Mouse (Mus musculus) 3T3-L1 (cell line): ENCODE measurements around the gene Cxcl9.
"Not testable (repeated sequence)": the region's sequence is repeated elsewhere in the genome, so short reads cannot be mapped to it uniquely, and the experiment has no call there.

Source experiments
- DNase-seq: peaks from one replicate; pipeline ENCODE4 v3.0.0-alpha.2; 2015; ENCODE audit warnings: low read depth, low spot score

The Cxcl9 gene

DNA sequence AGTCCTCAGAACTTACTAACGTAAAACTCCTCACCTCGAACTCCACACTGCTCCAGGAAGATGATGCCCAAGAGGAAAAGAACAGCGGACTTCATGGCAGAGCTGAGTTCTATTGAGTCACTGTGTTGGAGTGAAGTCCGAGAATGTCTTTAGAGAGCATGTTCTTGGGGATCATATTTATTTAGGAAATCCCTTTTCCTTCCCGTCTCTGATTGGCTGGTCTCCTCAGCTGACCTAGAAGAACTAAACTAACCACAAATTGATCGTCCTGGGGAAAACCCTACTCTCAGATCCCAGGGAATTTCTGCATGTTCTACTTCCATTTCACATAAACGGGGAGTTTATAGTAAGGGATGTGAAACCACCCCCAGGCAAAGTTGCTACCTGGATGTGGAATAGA, at the start of gene Cxcl9:
TSS of gene Cxcl9 (minus strand) at position 151 of the 400 bp plus-strand sequence.
- no peak for DNase-seq

DNA sequence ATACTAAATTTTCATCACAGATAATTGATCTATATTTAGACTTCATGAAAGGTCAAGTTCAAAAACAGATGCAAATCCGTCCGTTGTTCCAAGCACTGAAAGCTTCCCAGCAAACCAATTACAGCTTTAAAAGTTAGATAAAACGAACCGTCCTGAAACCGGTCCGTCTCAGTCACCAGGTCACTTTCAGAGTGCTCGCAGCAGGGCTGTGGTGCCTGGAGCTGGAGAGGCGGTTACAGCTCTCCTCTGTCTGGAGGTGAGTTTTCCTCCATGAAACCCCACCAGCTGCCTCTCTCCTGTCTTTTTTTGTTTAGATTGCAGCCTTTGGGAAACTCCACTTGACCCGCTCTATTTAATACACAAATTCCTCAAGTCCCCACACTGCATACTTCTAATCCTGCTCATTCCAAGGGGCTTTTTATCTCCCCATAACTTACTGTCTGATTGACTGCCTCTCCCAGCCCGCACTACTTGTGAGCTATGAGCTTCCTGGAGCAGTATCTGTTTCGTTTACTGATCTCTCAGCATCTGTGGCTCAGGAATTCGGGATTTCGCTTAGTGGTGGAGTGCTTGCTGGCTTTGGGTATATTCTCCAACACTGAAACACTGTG, 49.0 kb upstream of the Cxcl9 start:
- DNase-seq, result no peak

DNA sequence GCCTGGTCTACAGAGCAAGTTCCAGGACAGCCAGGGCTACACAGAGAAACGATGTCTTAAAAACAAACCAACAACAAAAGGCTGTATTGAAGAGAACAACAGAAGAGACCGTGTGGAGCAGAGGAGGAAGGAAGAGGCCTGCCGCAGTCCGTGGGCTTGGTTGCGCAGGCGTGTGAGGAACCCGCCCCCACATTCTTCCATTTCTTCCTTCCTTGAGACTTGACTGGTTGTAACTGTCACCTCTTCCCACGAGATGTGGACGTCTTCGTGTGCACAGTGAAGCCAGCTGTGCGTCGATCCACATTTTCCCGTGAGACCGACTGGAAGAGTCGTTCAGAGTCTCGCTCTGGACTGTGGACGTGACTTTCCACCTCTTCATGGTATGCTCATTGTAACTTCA, 47.5 kb upstream of the Cxcl9 start:
- no peak for DNase-seq

DNA sequence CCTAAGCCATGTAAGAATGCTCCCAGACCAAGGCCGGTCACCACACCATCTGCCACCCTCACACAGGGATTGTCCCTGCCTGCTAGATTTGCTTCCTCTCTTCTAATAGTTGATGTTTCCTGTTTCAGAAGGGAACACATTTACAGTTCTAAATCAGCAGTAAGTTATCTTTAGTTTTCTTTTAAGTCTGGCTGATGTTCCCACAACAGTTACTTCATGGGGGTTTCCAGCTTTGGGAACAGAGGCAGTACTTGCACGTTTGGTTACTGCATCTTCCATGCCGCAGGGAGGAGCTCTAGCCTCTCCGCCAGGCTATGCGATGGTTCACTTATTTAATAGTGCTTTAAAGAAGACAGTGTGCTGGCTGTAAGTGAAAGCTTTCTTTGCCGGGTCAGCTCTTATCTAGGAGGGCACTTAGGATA, 46.9 kb upstream of the Cxcl9 start:
- DNase-seq, result no peak

DNA sequence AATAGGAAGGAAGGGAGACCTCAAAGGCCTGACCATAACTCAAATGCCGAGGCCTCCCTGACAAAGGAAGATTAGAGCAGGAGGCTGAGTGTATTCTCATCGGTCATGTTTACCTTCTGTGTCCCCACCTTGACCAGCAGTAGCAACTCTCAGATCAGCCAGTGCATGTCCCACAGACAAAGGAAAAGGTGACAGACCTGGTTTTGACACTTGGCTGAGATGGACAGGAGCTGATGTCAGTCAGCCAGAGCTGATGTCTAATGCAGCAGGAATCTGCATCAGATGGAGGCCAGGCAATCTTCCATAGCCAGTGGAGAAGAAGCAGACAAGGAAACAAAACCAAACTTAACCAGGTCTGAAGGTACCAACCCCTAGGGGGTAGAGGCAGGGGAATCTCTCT, 44.7 kb upstream of the Cxcl9 start:
- no peak for DNase-seq

DNA sequence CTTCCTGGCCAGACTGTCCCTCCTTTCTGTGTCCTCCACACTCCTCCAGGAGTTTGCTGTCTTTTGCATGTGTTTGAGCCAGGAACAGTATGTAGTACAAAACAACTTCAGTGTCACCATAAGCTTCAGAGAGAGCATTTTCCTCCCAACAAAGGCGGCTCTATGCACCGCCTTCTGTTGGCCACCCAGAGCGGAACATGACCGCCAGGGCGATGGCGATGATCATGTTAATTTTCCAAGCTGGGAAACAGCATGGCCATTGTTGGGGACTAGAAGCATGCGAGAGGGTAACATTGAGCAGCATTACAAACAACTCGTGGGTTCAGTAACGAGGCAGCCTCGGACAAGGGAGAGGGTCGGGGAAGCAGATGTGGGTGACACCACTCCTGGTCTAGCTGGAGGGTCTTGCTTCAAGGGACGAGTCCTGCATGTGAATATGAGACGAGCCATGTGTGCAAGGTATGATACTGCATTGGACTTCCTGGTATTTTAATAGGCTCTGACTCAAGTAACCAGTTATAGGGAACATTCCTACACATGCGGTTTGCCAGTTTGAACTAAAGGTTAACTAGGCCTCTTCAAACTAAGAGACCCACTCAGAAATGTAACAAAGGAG, 43.6 kb upstream of the Cxcl9 start:
- no peak for DNase-seq

DNA sequence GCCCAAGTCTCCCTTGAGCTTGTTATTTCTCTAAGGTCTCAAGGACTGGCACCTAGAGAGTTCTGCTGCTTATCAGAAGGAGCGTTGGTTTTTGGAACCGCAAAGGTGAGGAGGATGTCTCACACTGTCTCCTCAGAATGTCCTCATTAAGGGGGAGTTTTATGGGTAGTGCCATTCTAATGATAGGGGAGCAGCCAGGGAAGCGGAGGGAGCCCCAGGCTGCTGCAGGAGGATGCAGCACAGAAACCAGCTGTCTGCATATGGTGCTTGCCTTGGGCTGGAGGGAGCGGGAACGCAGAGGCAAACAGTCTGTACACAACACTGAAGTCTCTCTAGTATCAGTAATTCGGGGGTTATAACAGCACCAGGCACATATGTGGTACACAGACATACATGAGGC, 43.0 kb upstream of the Cxcl9 start:
- no peak for DNase-seq

DNA sequence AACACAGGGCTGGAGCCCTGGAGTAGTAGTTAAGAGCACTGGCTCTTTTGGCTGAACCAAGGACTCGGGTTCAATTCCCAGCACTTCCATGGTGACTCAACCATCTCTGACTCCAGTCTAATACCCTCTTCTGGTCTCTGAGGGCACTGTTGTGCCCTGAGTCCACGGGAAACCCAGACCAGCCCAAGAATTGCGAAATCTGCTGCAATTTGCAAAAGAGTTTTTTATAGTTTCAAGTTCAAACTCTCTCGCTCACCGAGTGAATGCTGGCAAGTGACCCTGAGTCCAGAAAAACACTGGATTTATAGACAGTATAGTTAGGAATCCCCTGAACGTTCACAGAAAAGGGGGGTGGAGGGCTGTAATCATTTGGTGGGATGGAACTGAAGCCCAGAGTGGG, 42.5 kb upstream of the Cxcl9 start:
- peak; percentile 40 for DNase-seq

DNA sequence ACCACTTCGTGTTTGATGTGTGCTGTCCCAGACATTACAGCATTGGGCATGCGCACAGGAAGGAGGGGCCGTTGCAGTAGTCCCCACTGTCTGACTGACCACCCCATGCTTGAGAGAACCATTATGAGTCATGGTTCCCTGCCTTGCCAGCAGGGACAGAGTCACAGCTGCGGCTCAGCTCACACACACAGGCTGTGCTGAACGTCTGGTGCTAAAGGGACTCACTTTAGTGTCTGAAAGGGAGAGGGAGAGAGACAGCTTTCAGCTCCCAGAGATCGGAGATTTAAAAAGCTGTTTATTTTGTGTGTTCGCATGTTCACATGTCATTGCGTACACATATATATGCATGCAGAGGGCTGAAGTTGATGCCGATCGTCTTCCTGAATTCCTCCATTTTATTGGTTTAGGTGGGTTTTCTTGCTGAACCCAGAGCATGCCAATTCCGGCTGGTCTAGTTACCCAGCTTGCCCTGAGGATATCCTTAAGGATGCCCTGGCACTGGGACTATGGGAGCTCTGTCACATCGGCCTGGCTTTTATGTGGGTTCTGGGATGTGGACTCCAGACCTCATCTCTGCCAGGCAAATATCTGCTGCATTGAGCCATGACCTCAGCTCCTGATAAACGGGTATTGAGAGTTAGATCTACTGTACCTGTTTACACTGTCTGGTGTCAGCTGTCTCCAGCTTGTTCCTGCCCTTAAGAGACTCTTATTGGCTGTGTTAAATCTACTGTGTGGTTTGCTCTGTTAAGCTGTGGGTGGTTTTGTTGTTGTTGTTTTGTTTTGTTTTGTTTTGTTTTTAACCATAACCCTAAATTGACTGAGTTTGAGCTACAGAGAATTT, 41.5 kb upstream of the Cxcl9 start:
- peak; percentile 77 for DNase-seq

DNA sequence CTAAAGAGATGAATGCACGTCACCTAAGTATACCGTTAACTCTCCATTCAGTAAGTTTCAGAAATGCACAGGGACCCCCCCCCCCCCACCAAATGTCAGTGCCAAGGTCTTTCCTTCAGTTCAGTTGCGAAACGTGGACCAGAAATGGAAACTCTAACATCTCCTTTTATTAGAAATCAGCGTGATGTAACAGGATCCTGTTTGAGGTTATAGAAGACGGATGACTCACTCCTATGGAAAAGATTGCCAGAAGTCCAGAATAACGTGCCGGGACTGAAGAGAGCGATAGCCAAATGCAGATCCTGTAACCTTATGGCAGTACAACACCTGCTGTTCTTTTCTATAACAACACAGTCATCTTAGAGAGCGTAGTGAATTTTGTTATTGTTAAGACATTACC, 40.5 kb upstream of the Cxcl9 start:
- DNase-seq, result peak; percentile 93

DNA sequence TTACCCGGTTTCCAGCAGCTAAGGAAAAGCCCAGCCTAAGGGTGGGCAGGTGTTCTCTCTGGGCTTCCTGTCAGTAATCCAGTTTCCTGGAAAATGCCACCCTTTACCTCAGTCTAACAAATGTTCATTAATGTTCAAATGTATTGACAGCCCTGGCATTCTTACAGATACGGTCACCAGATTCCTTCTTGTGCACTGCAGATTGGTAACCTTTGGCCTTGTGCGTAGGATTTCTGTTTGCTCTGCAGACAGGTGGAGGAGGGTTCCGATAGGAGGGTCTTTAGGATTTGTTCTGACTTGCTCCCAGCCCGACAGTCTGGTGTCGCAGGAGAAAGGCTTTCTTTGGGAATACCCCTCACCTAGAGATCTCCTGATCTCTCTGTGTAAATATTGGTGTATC, 38.7 kb upstream of the Cxcl9 start:
- no peak for DNase-seq

DNA sequence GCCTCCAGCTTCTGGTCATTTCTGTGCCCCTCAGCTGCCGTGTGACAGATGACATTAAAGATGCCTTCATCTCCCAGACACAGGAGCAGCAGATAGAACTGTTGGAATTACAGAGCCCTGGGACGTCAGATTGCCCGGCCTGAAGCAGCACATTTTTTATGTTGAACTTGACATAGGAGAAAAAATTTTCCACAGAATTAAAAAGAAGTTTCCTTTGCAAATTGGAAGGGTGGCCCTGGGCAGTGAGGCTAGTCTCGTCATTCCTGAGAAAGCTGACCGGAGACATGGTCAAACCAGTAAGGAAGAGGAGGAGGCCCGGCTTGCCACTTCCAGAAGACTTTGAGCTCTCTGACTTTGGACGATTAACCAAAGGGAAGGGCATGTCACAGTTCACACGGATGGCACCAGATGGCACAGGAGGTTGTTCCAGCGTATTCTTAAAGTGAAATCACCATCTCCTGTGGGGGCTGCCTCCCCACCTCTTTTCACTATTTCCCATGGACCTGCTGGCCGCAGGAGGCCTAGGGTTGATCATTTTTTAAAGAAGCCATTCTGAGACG, 37.3 kb upstream of the Cxcl9 start:
- DNase-seq, result no peak

DNA sequence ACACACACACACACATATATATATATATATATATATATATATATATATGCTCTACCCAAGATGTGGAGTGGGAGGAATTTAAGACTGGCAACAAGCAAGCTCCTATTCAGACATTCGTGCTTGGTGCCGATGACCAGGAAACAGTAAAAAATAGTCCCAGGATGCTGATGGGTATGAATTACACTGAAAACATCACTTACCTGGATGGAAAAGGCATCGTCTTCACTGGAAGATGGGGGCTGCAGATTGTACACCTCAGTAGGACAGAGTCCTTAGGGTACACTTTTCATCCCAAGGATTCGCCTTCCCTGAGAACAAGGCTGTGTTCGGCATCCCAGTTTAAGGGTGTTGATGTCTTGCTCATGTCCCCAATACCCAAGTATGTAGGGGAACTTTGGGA, 36.1 kb upstream of the Cxcl9 start:
- no peak for DNase-seq

DNA sequence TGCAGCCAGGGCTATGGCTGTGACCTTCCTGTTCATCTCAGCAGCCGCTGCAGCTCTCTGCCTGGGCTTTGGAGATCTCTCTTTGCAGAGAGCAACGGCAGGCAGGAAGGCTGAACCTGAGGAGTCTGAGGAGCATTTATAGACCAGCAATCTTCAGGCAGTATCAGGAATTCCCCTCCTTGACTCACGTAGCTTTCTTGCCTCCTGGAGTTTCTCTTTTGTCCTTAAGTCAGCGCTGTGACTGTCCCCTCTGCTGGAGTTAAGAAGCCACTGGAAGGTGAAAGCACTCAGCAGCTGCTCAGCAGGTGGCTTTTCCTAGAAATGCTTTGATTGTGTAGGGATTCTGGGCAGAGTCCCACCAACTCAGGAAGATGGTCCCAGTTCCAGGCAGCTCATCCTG, 35.3 kb upstream of the Cxcl9 start:
- DNase-seq, result no peak

DNA sequence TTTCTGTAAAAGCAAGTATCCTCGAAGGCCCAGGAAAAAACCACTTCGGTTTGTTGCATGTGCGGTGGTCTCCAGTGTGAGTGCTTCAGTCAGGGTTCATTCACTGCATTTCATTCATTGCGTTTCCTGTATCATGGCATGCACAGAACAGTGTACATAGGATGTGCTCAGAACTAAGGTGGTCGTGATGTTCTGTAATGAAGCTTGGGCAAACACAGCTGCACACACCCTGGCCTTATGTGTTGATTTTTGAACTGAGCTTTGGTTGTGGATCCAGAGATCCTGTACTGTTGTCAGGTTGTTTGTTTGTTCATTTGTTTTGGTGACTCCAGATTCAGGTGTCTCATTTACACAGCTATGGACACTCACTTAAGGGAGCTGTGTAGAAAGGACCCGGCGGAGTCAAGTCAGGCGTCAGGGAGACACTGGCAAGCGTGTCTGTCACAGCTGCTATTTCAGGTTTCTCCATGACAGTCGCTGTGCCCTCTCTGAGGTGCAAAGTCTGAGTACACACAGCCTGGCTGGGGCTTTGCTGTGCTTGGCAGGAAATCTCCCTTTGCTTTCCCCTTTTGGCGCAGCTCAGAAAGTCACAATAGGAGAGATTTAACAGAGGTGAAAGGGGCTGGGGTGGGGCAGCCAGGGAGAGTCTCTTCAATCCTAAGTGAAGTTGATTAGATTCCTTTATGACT, 31.0 kb upstream of the Cxcl9 start:
- no peak for DNase-seq

DNA sequence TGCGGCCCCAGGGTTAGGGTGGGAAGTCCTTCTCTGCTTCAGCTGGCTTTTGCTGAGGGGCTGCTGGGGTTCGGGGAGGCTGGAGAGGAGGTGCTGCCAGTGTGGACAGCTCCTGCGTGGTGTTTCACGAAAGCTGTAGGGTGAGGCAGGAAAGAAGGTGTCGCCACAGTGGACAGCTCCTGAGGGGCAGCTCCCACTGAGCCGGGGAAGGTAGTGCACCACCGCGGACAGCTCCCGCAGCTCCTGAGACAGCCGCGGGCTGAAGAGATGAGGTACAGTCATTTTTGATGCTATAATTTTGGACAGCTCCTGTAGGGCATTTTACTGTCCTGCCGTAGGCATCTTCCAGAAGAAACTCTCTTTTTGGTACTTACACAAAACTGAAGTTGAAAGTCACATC, 30.2 kb upstream of the Cxcl9 start:
- DNase-seq, result peak; percentile 69

DNA sequence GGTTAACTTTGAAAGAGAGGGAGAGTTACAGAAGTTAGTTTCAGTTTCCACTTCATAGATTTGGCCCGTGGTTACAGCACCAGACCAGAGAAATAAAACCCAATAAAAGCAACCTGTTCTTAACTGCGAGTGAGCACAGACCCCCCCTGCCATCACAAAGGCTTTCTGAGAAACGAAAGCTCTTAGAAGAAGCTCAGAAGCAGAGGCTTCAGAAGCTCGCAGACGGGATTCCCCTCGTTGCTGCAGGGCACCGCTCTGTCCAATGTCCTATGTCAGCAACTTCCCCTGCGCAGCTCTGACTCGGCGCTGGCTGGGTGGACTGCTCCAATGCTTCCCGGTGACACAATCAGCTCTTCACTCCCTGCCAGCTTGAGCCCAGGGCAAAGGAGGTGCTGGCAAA, 25.6 kb upstream of the Cxcl9 start:
- DNase-seq, result peak; percentile 17

DNA sequence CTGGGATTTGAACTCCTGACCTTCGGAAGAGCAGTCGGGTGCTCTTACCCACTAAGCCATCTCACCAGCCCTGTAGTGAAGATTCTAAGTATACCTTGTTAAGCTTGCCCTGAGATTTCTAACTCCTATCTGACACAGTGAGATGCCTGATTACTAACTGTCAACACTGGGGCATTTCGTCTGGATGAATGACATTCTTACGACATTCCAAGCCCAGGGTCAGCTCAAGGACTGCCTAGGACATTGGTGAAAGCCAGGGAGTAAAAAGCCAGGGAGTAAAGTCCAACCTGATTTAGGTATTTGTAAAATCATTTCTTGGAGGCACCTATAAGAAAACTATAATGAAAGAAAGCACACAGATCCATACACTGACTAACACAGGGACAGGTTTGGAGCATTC, 24.8 kb upstream of the Cxcl9 start:
- not testable (repeated sequence) for DNase-seq

DNA sequence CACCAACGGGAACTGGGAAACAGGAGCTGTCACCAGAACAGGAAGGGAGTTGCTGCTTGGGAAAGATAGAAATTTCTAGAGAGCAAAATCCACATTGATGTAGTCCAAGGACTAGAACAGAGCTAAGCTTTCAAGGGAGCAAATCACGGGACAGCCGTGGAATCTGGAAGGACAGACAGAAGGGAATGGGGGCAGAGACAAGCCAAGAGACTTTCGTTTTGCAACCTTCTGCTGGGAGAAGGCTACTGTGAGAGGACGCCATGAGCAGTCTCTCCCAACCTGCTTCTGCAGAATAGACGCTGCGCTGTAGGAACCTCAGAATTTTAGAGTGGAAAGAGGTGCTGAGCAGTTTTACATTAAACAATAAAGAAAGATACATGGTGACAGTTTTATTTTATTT, 21.9 kb upstream of the Cxcl9 start:
- DNase-seq, result no peak

DNA sequence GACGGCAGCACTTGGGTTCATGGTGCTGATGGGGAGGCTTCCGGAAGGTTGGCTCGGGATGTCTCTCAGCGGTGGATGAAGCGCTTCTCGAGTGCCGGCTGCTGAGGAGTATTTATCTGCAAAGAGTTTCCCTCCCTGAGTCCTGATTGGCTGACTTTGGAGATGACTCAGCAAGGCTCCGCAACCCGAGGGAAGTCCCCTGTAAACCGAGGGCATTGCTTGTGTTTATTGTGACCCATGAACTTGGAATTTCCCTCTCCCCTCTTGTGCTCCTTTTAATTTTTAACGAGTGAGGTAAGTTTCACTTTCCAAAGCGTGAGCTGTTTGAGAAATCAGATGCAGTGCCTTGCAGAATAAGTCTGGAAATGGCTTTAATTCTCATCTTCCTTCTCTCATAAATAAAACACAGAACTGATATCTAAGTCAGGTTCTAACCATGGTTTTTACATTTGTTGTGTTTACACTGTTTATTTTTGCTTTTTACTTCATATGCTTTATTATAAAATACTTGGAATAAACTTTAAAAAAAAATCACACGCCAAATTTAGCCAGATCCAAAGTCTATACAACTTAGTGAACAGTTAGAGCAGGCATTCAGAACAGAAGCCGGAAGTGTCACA, 21.0 kb upstream of the Cxcl9 start, which contains the start of gene Cxcl10:
TSS of gene Cxcl10 (minus strand) at position 96 of the 620 bp plus-strand sequence.
- peak; percentile 72 for DNase-seq

DNA sequence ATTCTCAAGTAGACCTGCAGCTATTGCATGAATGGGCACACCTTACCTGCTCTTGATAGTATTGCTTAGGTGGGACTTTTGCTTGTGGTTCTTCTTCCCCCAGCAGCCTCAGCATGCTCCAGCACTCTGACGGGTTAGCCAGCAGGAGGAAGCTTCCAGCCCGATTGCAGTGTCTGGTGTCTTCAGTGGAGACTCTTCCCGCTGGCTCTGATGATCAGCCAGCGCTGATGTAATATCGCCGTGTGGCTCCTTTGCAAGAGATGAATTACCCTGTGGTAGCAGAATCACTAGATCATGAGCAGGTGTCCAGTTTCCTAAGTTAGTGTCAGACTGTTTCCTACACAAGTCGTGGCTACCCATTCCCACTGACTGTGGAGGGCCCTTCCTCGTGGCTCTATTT, 17.1 kb upstream of the Cxcl9 start:
- DNase-seq, result no peak
